ENCODE assay signal across 8 mouse cellular contexts in genomic region chr13:108390565-108390964, GRCm38 (mm10). TPM values are rescaled to one million over a fixed set of nuclear protein-coding genes. Genes with fewer than 3 reads are reported as not detected.
DNase-seq lines count a peak whose midpoint lies in the region; ATAC-seq and TF ChIP-seq lines count a peak whose summit lies in the region.

No protein-coding gene starts in this region.

- WGBS in forebrain, embryonic 13.5 days = 24% methylated on average over 1 of the region's 1 CpGs
- 8% methylated on average over 1 of the region's 1 CpGs for WGBS in limb, embryonic 11.5 days

- no peaks in the 10 kb centered on the region; the same call in 1 of the 2 replicates for H3K36me3 ChIP-seq in testis, adult 2 months (ENCODE audit: control insufficient read depth, insufficient read depth, low read length)
- H3K36me3 ChIP-seq in forebrain, embryonic 13.5 days (ENCODE audit: poor library complexity, severe bottlenecking) = peaks cover 17% of the 10 kb centered on the region; the same call in 1 of the 2 replicates
- H3K36me3 ChIP-seq in limb, embryonic 11.5 days (ENCODE audit: control insufficient read depth, insufficient read depth, low read length) = no peaks in the 10 kb centered on the region

- peak; percentile 99 for ATAC-seq in activated CD4-positive, CD25-positive, alpha-beta regulatory T cell, adult 4 months
- peak; percentile 86 for ATAC-seq in forebrain, embryonic 13.5 days
- ATAC-seq in limb, embryonic 11.5 days (ENCODE audit: insufficient number of reproducible peaks, low FRiP score, low TSS enrichment, low read depth) = peak; percentile 44; the same call in 1 of the 2 replicates

- H3K4me1 ChIP-seq in testis, adult 2 months (ENCODE audit: control insufficient read depth, insufficient read depth, low read length) = no peaks in the 10 kb centered on the region
- H3K4me1 ChIP-seq in forebrain, embryonic 13.5 days = no peaks in the 10 kb centered on the region
- H3K4me1 ChIP-seq in limb, embryonic 11.5 days (ENCODE audit: control insufficient read depth, insufficient read depth, low read length) = no peaks in the 10 kb centered on the region

- no peak for DNase-seq in testis, postnatal 14 days (ENCODE audit: low spot score)
- DNase-seq in kidney, adult 18-20 months = peak; percentile 50
- DNase-seq in limb, embryonic 11.5 days (ENCODE audit: low spot score) = peak; percentile 53
- peak; percentile 81 for DNase-seq in naive thymus-derived CD4-positive, alpha-beta T cell, adult 2 months (ENCODE audit: low read depth)
- DNase-seq in gastrocnemius, adult 8-10 months (ENCODE audit: low spot score in 2 of 2) = no peak

- no peaks in the 10 kb centered on the region for H3K9me3 ChIP-seq in forebrain, embryonic 13.5 days (replicated peaks)
- no peaks in the 10 kb centered on the region for H3K9me3 ChIP-seq in limb, embryonic 11.5 days (ENCODE audit: control insufficient read depth, low read length)

- H3K27me3 ChIP-seq in testis, adult 2 months (ENCODE audit: control insufficient read depth, insufficient read depth, low read length) = no peaks in the 10 kb centered on the region
- no peaks in the 10 kb centered on the region for H3K27me3 ChIP-seq in forebrain, embryonic 13.5 days
- H3K27me3 ChIP-seq in limb, embryonic 11.5 days (ENCODE audit: control insufficient read depth, insufficient read depth, low read length) = no peaks in the 10 kb centered on the region

- TF ChIP-seq CTCF in testis, adult 2 months (IDR thresholded peaks at IDR 0.05; ENCODE audit: control insufficient read depth, insufficient read depth, insufficient replicate concordance, low read depth, low read length) = peak; percentile 29; the same call in 1 of the 2 replicates

- H3K9ac ChIP-seq in forebrain, embryonic 13.5 days = no peak overlapping the region
- no peak overlapping the region for H3K9ac ChIP-seq in limb, embryonic 11.5 days (ENCODE audit: low read length)

- no peak overlapping the region for H3K27ac ChIP-seq in testis, adult 2 months (ENCODE audit: control insufficient read depth, insufficient read depth, low read depth, low read length)
- no peak overlapping the region for H3K27ac ChIP-seq in forebrain, embryonic 13.5 days
- no peak overlapping the region for H3K27ac ChIP-seq in limb, embryonic 11.5 days (replicated peaks; ENCODE audit: low read depth, low read length)

- no peak for TF ChIP-seq POLR2A in testis, adult 2 months (IDR thresholded peaks at IDR 0.05; ENCODE audit: control insufficient read depth, low read depth, low read length)

- no peak overlapping the region for H3K4me2 ChIP-seq in forebrain, embryonic 13.5 days
- no peak overlapping the region for H3K4me2 ChIP-seq in limb, embryonic 11.5 days (ENCODE audit: low read depth, severe bottlenecking)

- no peak overlapping the region for H3K4me3 ChIP-seq in testis, adult 2 months (ENCODE audit: control insufficient read depth, low read depth, low read length)
- H3K4me3 ChIP-seq in forebrain, embryonic 13.5 days = no peak overlapping the region
- H3K4me3 ChIP-seq in limb, embryonic 11.5 days (ENCODE audit: low read depth, low read length) = no peak overlapping the region

RNA-seq across cellular contexts. Expression of gene Pde4d, which starts 59.2 kb away (rescaled TPM):
- polyA plus RNA-seq in testis, adult 2 months (2012; rRNA removed) = 2.0 and 2.1 TPM in 2 replicates
- polyA plus RNA-seq in activated CD4-positive, CD25-positive, alpha-beta regulatory T cell, adult 4 months (2017; shearing (Covaris generic)) = 1 to 10 TPM; 7.3 to 7.6 TPM
- polyA plus RNA-seq in forebrain, embryonic 13.5 days (2015; fragmentation: Nextera tagmentation; extraction: Ambion mirVana) = 11.9 and 12.1 TPM in 2 replicates
- 13.3 and 17.1 TPM in 2 replicates for polyA plus RNA-seq in limb, embryonic 11.5 days (2014; fragmentation: Nextera tagmentation; extraction: Ambion mirVana)
- 100 to 1,000 TPM; 257 to 339 (median 308) TPM for total RNA-seq in gastrocnemius, adult 8-10 months (2022)

Comparison
In these comparisons a context has a peak if more than half of its experiments do, and no peak if none do; other contexts are left out.
1. DNase-seq: peak in kidney, adult 18-20 months (single experiment), limb, embryonic 11.5 days (single experiment) and naive thymus-derived CD4-positive, alpha-beta T cell, adult 2 months (single experiment); none in testis, postnatal 14 days (single experiment) and gastrocnemius, adult 8-10 months (0 of 2).
2. ATAC-seq: peak in every context shown above with its lines; median percentile 99 in activated CD4-positive, CD25-positive, alpha-beta regulatory T cell, adult 4 months; 86 in forebrain, embryonic 13.5 days; 44 in limb, embryonic 11.5 days.